Mouse (Mus musculus) lung, adult 2 months (tissue): ENCODE data around the gene Gm45234.

Experiments
- CTCF ChIP-seq: fragments of 200-500 bp; IDR thresholded peaks from 2 replicates; pipeline ENCODE4 v1.5.1; 2011; ENCODE audit warnings: mild to moderate bottlenecking, low read length, control low read depth; ENCODE audit not compliant: insufficient read depth
- POLR2A ChIP-seq: fragments of 200-500 bp; IDR thresholded peaks from 2 replicates; pipeline ENCODE4 v1.6.1; 2011; ENCODE audit warnings: low read depth, mild to moderate bottlenecking, control low read depth, low read length, borderline replicate concordance; ENCODE audit errors: extremely low read depth

DNA sequence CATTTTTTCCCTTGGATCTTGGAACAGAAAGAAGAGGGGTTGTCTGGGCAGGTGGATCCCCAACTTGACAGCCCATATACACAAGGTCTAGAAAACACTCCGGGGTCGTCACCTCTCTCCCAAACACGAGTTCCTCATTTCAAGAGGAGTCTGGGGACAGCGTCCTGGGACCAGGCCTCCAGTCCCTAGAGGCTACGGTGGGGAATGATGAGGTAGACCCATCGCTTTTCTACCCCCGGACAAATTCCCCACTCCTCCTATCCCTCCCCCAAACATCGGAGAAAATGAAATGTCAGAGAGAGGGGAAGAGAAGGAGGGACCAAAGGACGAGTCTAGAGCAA, 12.9 kb upstream of the Gm45234 start:
- TF ChIP-seq POLR2A: no peak
- no peak for TF ChIP-seq CTCF
